Mouse (Mus musculus) small intestine, adult 2 months (tissue): ENCODE measurements around the gene Gm20388. TPM values are rescaled to one million over a fixed set of nuclear protein-coding genes. Genes with fewer than 3 reads are reported as not detected.
A peak's percentile ranks its signal among the peaks of the same experiment; 100 is the strongest.

ENCODE experiments used
- H3K27ac ChIP-seq: fragments of 200-500 bp; 2 replicates; pipeline ENCODE4 v1.5.1; 2012; ENCODE audit warnings: low read depth, low read length, control low read depth, inconsistent platforms; ENCODE audit not compliant: insufficient read depth
- H3K27me3 ChIP-seq: fragments of 200-500 bp; 2 replicates; pipeline ENCODE4 v1.6.1; 2012; ENCODE audit warnings: mild to moderate bottlenecking, moderate library complexity, low read length, inconsistent platforms; ENCODE audit not compliant: control insufficient read depth, insufficient read depth
- H3K36me3 ChIP-seq: fragments of 200-500 bp; 2 replicates; pipeline ENCODE4 v1.6.1; 2012; ENCODE audit warnings: mild to moderate bottlenecking, low read length, control low read depth, inconsistent platforms; ENCODE audit not compliant: control insufficient read depth, insufficient read depth
- H3K4me1 ChIP-seq: fragments of 200-500 bp; 2 replicates; pipeline ENCODE4 v1.6.1; 2012; ENCODE audit warnings: low read length, inconsistent platforms, mixed read lengths; ENCODE audit not compliant: control insufficient read depth, insufficient read depth, insufficient read length
- H3K4me3 ChIP-seq: fragments of 200-500 bp; 2 replicates; pipeline ENCODE4 v1.5.1; 2012; ENCODE audit warnings: low read depth, mild to moderate bottlenecking, control low read depth, inconsistent platforms, low read length, moderate library complexity
- CTCF ChIP-seq: fragments of 200-500 bp; IDR thresholded peaks from 2 replicates; pipeline ENCODE4 v1.5.1; 2012; ENCODE audit warnings: low read depth, mild to moderate bottlenecking, control low read depth, inconsistent platforms, low read length, moderate library complexity, mixed read lengths; ENCODE audit not compliant: insufficient replicate concordance, insufficient read length; ENCODE audit errors: extremely low read depth
- POLR2A ChIP-seq: fragments of 200-500 bp; IDR thresholded peaks from 2 replicates; pipeline ENCODE4 v1.6.1; 2012; ENCODE audit warnings: low read depth, mild to moderate bottlenecking, control low read depth, inconsistent platforms, low read length, moderate library complexity
- WGBS: fragments of 180-500 bp; shearing (Covaris S2); methylation state at CpG from one replicate; pipeline ENCODE4 v1.1.7; 2018; 5-methylcytosine and 5-hydroxymethylcytosine counted together
- polyA plus RNA-seq: library from polyadenylated mRNA; depleted of rRNA; stranded (reverse); fragments of >200 nt; gene quantifications from 2 replicates; pipeline ENCODE4 v1.2.3, GENCODE M21; 2012

Gene Gm20388
- polyA plus RNA-seq, 1 experiment, result 37.3 TPM

- Histone ChIP-seq H3K27ac (no peak overlapping the region), H3K4me3 (no peak overlapping the region), H3K4me1 (no peaks in the 10 kb centered on the region), H3K27me3 (no peaks in the 10 kb centered on the region), H3K36me3 (no peaks in the 10 kb centered on the region)
- TF ChIP-seq POLR2A (no peak), CTCF (no peak)
- 90% methylated on average over 6 of the region's 6 CpGs for WGBS
Observed at GRCm38 (mm10) chr8:121062521-121062920, 1151.9 kb downstream of the Gm20388 start.

- Histone ChIP-seq H3K4me3 (no peak overlapping the region), H3K27me3 (no peaks in the 10 kb centered on the region), H3K36me3 (no peaks in the 10 kb centered on the region), H3K27ac (no peak overlapping the region), H3K4me1 (no peaks in the 10 kb centered on the region)
- 73% methylated on average over 13 of the region's 13 CpGs for WGBS
- TF ChIP-seq CTCF, result no peak
- no peak for TF ChIP-seq POLR2A
Observed at GRCm38 (mm10) chr8:121063649-121064048, 1153.0 kb downstream of the Gm20388 start.

GRCm38 (mm10) chr8:121071454-121071853 lies 1160.8 kb downstream of the Gm20388 start:
- H3K4me3 ChIP-seq, result no peak overlapping the region
- WGBS, result 11% methylated on average over 12 of the region's 12 CpGs

GRCm38 (mm10) chr8:121072406-121073130 lies 1161.9 kb downstream of the Gm20388 start:
- 45% methylated on average over 11 of the region's 11 CpGs for WGBS
- no peaks in the 10 kb centered on the region for H3K36me3 ChIP-seq
- no peaks in the 10 kb centered on the region; the same call in 1 of the 2 replicates for H3K4me1 ChIP-seq
- H3K27me3 ChIP-seq, result peaks cover 33% of the 10 kb centered on the region
- H3K27ac ChIP-seq, result peak overlapping the region; percentile 46; the same call in 1 of the 2 replicates
- TF ChIP-seq POLR2A, result no peak
- no peak for TF ChIP-seq CTCF
- H3K4me3 ChIP-seq, result no peak overlapping the region

More at GRCm38 (mm10) chr8:121071454-121071853, 1160.8 kb downstream of the Gm20388 start:
- Histone ChIP-seq H3K27ac (peak overlapping the region; percentile 12), H3K27me3 (peaks cover 33% of the 10 kb centered on the region), H3K36me3 (no peaks in the 10 kb centered on the region), H3K4me1 (no peaks in the 10 kb centered on the region; the same call in 1 of the 2 replicates)
- TF ChIP-seq CTCF (no peak), POLR2A (no peak)

GRCm38 (mm10) chr8:121073174-121074107 lies 1162.8 kb downstream of the Gm20388 start:
- H3K36me3 ChIP-seq, result no peaks in the 10 kb centered on the region
- no peaks in the 10 kb centered on the region; the same call in 1 of the 2 replicates for H3K4me1 ChIP-seq
- peak overlapping the region; percentile 46 for H3K4me3 ChIP-seq
- TF ChIP-seq CTCF, result no peak
- TF ChIP-seq POLR2A, result no peak
- 4% methylated on average over 48 of the region's 48 CpGs for WGBS
- peak overlapping the region; percentile 50 for H3K27ac ChIP-seq
- peaks cover 33% of the 10 kb centered on the region for H3K27me3 ChIP-seq

GRCm38 (mm10) chr8:121074108-121074847 lies 1163.6 kb downstream of the Gm20388 start:
- peak overlapping the region; percentile 46; the same call in 1 of the 2 replicates for H3K4me3 ChIP-seq
- peak overlapping the region; percentile 50 for H3K27ac ChIP-seq
- H3K27me3 ChIP-seq, result peaks cover 36% of the 10 kb centered on the region
- 12% methylated on average over 15 of the region's 15 CpGs for WGBS
- TF ChIP-seq POLR2A, result no peak
- no peak for TF ChIP-seq CTCF
- no peaks in the 10 kb centered on the region for H3K36me3 ChIP-seq
- H3K4me1 ChIP-seq, result no peaks in the 10 kb centered on the region; the same call in 1 of the 2 replicates

DNA sequence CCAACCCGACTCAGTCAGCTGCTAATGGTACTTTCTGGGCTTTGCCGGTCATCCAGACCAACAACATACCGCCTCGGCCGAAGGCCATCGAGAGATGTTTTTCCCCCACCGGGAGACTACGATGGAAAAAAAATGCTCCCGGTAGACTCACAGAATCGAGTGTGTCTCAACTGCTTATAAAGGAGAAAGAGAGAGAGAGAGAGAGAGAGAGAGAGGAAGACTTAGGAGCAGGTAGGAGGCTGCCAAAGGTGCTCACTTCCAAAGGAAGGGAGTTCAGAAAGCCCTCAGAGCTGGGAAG lies 1164.2 kb downstream of the Gm20388 start:
- peaks cover 41% of the 10 kb centered on the region for H3K27me3 ChIP-seq
- TF ChIP-seq POLR2A, result no peak
- no peak for TF ChIP-seq CTCF
- H3K36me3 ChIP-seq, result no peaks in the 10 kb centered on the region
- H3K4me3 ChIP-seq, result peak overlapping the region; percentile 26; the same call in 1 of the 2 replicates
- H3K27ac ChIP-seq, result peak overlapping the region; percentile 50
- no peaks in the 10 kb centered on the region; the same call in 1 of the 2 replicates for H3K4me1 ChIP-seq
- 9% methylated on average over 10 of the region's 10 CpGs for WGBS
